10 mouse cellular contexts compared by ENCODE assay signal in genomic region chr11:101667871-101668532, GRCm38 (mm10). TPM values are rescaled to one million over a fixed set of nuclear protein-coding genes. Genes with fewer than 3 reads are reported as not detected.
A peak's percentile ranks its signal among the peaks of the same experiment; 100 is the strongest.
DNase-seq lines count a peak whose midpoint lies in the region; ATAC-seq and TF ChIP-seq lines count a peak whose summit lies in the region.
"Had no signal": no experiment of that assay in that cellular context is flagged by ENCODE, and none has a peak within 500 bp of the region (broad histone marks: within the 10 kb centered on the region; RNA-seq: fewer than 3 reads in every experiment).

No protein-coding gene starts in this region.

- ATAC-seq in midbrain, embryonic 11.5 days (ENCODE audit: low FRiP score), result no peak
- ATAC-seq in hindbrain, postnatal 0 days, result no peak
- no peak for ATAC-seq in liver, embryonic 12.5 days
- ATAC-seq in neural tube, embryonic 15.5 days (ENCODE audit: low FRiP score), result no peak

- H3K4me3 ChIP-seq in midbrain, embryonic 10.5 days, result no peak overlapping the region
- H3K4me3 ChIP-seq in midbrain, embryonic 11.5 days (ENCODE audit: low read depth, low read length), result no peak overlapping the region
- H3K4me3 ChIP-seq in hindbrain, postnatal 0 days (ENCODE audit: low read length), result no peak overlapping the region
- H3K4me3 ChIP-seq in liver, embryonic 12.5 days, result no peak overlapping the region
- no peak overlapping the region for H3K4me3 ChIP-seq in neural tube, embryonic 15.5 days (replicated peaks)
- H3K4me3 ChIP-seq: erythroblast, embryonic 14.5 days; megakaryocyte, embryonic 14.5 days had no signal

- no peak overlapping the region for H3K4me2 ChIP-seq in midbrain, embryonic 11.5 days
- H3K4me2 ChIP-seq in hindbrain, postnatal 0 days (ENCODE audit: low read depth, low read length), result peak overlapping the region; percentile 13; the same call in 1 of the 2 replicates
- H3K4me2 ChIP-seq in liver, embryonic 12.5 days, result peak overlapping the region; percentile 53
- peak overlapping the region; percentile 94 for H3K4me2 ChIP-seq in neural tube, embryonic 15.5 days

- intact Hi-C loops in gastrocnemius, postnatal 36 days (cut with DNase I), result no loop called here

- no peaks in the 10 kb centered on the region for H3K36me3 ChIP-seq in midbrain, embryonic 10.5 days
- H3K36me3 ChIP-seq in midbrain, embryonic 11.5 days (ENCODE audit: control insufficient read depth, insufficient read depth, low read length), result no peaks in the 10 kb centered on the region
- no peaks in the 10 kb centered on the region for H3K36me3 ChIP-seq in hindbrain, postnatal 0 days (ENCODE audit: insufficient read depth, low read length)
- H3K36me3 ChIP-seq in liver, embryonic 12.5 days, result no peaks in the 10 kb centered on the region
- H3K36me3 ChIP-seq in neural tube, embryonic 15.5 days, result no peaks in the 10 kb centered on the region

- peaks cover 39% of the 10 kb centered on the region for H3K4me1 ChIP-seq in midbrain, embryonic 10.5 days
- H3K4me1 ChIP-seq in midbrain, embryonic 11.5 days (ENCODE audit: control insufficient read depth, insufficient read depth, low read length), result 0 out of 2 replicates have a peak, but pooled peaks cover 2% of the 10 kb centered on the region
- peaks cover 6% of the 10 kb centered on the region for H3K4me1 ChIP-seq in hindbrain, postnatal 0 days (ENCODE audit: insufficient read depth, low read length)
- H3K4me1 ChIP-seq in liver, embryonic 12.5 days, result peaks cover 79% of the 10 kb centered on the region
- peaks cover 37% of the 10 kb centered on the region for H3K4me1 ChIP-seq in neural tube, embryonic 15.5 days

- 79% methylated on average over 14 of the region's 14 CpGs for WGBS in midbrain, embryonic 10.5 days
- 81% methylated on average over 14 of the region's 14 CpGs for WGBS in midbrain, embryonic 11.5 days
- 56% methylated on average over 14 of the region's 14 CpGs for WGBS in hindbrain, postnatal 0 days
- 77% methylated on average over 14 of the region's 14 CpGs for WGBS in liver, embryonic 12.5 days (ENCODE audit: insufficient replicate concordance)
- 62% methylated on average over 14 of the region's 14 CpGs for WGBS in neural tube, embryonic 15.5 days

- 0 out of 2 replicates have a peak overlapping the region, but pooled peaks have one; percentile 25 for H3K27ac ChIP-seq in midbrain, embryonic 10.5 days (replicated peaks)
- H3K27ac ChIP-seq in midbrain, embryonic 11.5 days (ENCODE audit: low read depth, low read length), result no peak overlapping the region
- no peak overlapping the region for H3K27ac ChIP-seq in hindbrain, postnatal 0 days
- H3K27ac ChIP-seq in liver, embryonic 12.5 days, result peak overlapping the region; percentile 53
- no peak overlapping the region for H3K27ac ChIP-seq in neural tube, embryonic 15.5 days (replicated peaks)

- TF ChIP-seq CTCF in hindbrain, postnatal 0 days (IDR thresholded peaks at IDR 0.05; ENCODE audit: low read depth), result no peak

- H3K27me3 ChIP-seq in midbrain, embryonic 10.5 days (ENCODE audit: low read depth, poor library complexity, severe bottlenecking), result peaks cover 16% of the 10 kb centered on the region
- H3K27me3 ChIP-seq in midbrain, embryonic 11.5 days (ENCODE audit: control insufficient read depth, insufficient read depth, low read length), result no peaks in the 10 kb centered on the region
- no peaks in the 10 kb centered on the region for H3K27me3 ChIP-seq in hindbrain, postnatal 0 days (ENCODE audit: insufficient read depth, low read length)
- H3K27me3 ChIP-seq in liver, embryonic 12.5 days (replicated peaks), result no peaks in the 10 kb centered on the region
- H3K27me3 ChIP-seq in neural tube, embryonic 15.5 days (replicated peaks), result no peaks in the 10 kb centered on the region

- H3K9ac ChIP-seq in midbrain, embryonic 11.5 days (ENCODE audit: low read length), result no peak overlapping the region
- no peak overlapping the region for H3K9ac ChIP-seq in hindbrain, postnatal 0 days (replicated peaks; ENCODE audit: low read length)
- peak overlapping the region; percentile 44; the same call in 1 of the 2 replicates for H3K9ac ChIP-seq in liver, embryonic 12.5 days
- H3K9ac ChIP-seq in neural tube, embryonic 15.5 days (replicated peaks), result no peak overlapping the region

- DNase-seq in midbrain, embryonic 10.5 days (ENCODE audit: low spot score), result no peak
- no peak for DNase-seq in midbrain, embryonic 11.5 days (ENCODE audit: low spot score, missing footprints)
- peak; percentile 45 to 61 for DNase-seq in gastrocnemius, postnatal 36 days
- peak; percentile 61 for DNase-seq in hindbrain, postnatal 0 days (ENCODE audit: low spot score)
- no peak for DNase-seq in urinary bladder, postnatal 10 days (ENCODE audit: low spot score)
- DNase-seq in thymus, adult 18-20 months, result no peak

- H3K9me3 ChIP-seq in midbrain, embryonic 10.5 days (replicated peaks), result no peaks in the 10 kb centered on the region
- H3K9me3 ChIP-seq in midbrain, embryonic 11.5 days (ENCODE audit: control insufficient read depth, low read length), result no peaks in the 10 kb centered on the region
- no peaks in the 10 kb centered on the region for H3K9me3 ChIP-seq in hindbrain, postnatal 0 days (ENCODE audit: low read length)
- no peaks in the 10 kb centered on the region for H3K9me3 ChIP-seq in liver, embryonic 12.5 days (replicated peaks)
- no peaks in the 10 kb centered on the region for H3K9me3 ChIP-seq in neural tube, embryonic 15.5 days (replicated peaks)
- H3K9me3 ChIP-seq: megakaryocyte, embryonic 14.5 days had no signal

RNA-seq across cellular contexts. Expression of gene Arl4d, which starts 2.7 kb away (rescaled TPM):
- 4.3 and 4.4 TPM in 2 replicates for polyA plus RNA-seq in midbrain, embryonic 10.5 days (2016; fragmentation: Nextera tagmentation; extraction: Ambion mirVana)
- polyA plus RNA-seq in midbrain, embryonic 11.5 days (2014; fragmentation: Nextera tagmentation; extraction: Ambion mirVana), result 3.9 and 4.4 TPM in 2 replicates
- total RNA-seq in gastrocnemius, postnatal 36 days (2021), result 1 to 10 TPM; 4.7 to 9.3 TPM
- total RNA-seq in hindbrain, postnatal 0 days (2014; rRNA removed), result 5.7 and 6.5 TPM in 2 replicates
- polyA plus RNA-seq in hindbrain, postnatal 0 days (2015; fragmentation: Nextera tagmentation; extraction: Ambion mirVana), result 6.2 TPM in 2 replicates
- polyA plus RNA-seq in liver, embryonic 12.5 days (2016; fragmentation: Nextera tagmentation; extraction: Ambion mirVana), result 1.0 and 1.3 TPM in 2 replicates
- polyA plus RNA-seq in neural tube, embryonic 15.5 days (2015; fragmentation: Nextera tagmentation; extraction: Ambion mirVana), result 8.1 and 9.1 TPM in 2 replicates

RNA-seq across cellular contexts. Expression of gene Rdm1, which starts 41.0 kb away (rescaled TPM):
- 35.2 and 39.2 TPM in 2 replicates for polyA plus RNA-seq in midbrain, embryonic 10.5 days (2016; fragmentation: Nextera tagmentation; extraction: Ambion mirVana)
- polyA plus RNA-seq in midbrain, embryonic 11.5 days (2014; fragmentation: Nextera tagmentation; extraction: Ambion mirVana), result 44.0 and 44.8 TPM in 2 replicates
- total RNA-seq in gastrocnemius, postnatal 36 days (2021), result 10 to 100 TPM; 22.4 to 24.3 TPM
- 12.4 and 15.2 TPM in 2 replicates for total RNA-seq in hindbrain, postnatal 0 days (2014; rRNA removed)
- polyA plus RNA-seq in hindbrain, postnatal 0 days (2015; fragmentation: Nextera tagmentation; extraction: Ambion mirVana), result 13.8 and 15.9 TPM in 2 replicates
- polyA plus RNA-seq in liver, embryonic 12.5 days (2016; fragmentation: Nextera tagmentation; extraction: Ambion mirVana), result 11.8 and 12.4 TPM in 2 replicates
- 14.1 and 19.8 TPM in 2 replicates for polyA plus RNA-seq in neural tube, embryonic 15.5 days (2015; fragmentation: Nextera tagmentation; extraction: Ambion mirVana)

Comparison
In these comparisons a context has a peak if more than half of its experiments do, and no peak if none do; other contexts are left out.
1. H3K27ac ChIP-seq: peak in midbrain, embryonic 10.5 days (single experiment) and liver, embryonic 12.5 days (single experiment); none in midbrain, embryonic 11.5 days (single experiment), hindbrain, postnatal 0 days (single experiment) and neural tube, embryonic 15.5 days (single experiment).
2. DNase-seq: peak in gastrocnemius, postnatal 36 days (2 of 2) and hindbrain, postnatal 0 days (single experiment); none in midbrain, embryonic 10.5 days (single experiment), midbrain, embryonic 11.5 days (single experiment), urinary bladder, postnatal 10 days (single experiment) and thymus, adult 18-20 months (0 of 2).